Mouse (Mus musculus) heart, adult 2 months (tissue): ENCODE data around the gene Noxo1. TPM values are rescaled to one million over a fixed set of nuclear protein-coding genes. Genes with fewer than 3 reads are reported as not detected.

ENCODE experiments used
- DNase-seq, 2 experiments: peaks; one replicate each; pipeline ENCODE4 v3.0.0; 2021
- H3K27ac ChIP-seq: fragments of 200-600 bp; 2 replicates; pipeline ENCODE4 v1.8.1; 2022
- H3K27me3 ChIP-seq: fragments of 200-500 bp; 2 replicates; pipeline ENCODE4 v1.6.1; 2012; ENCODE audit warnings: mild to moderate bottlenecking, low read length, inconsistent platforms, mixed read lengths; ENCODE audit not compliant: control insufficient read depth, insufficient read depth
- H3K36me3 ChIP-seq: fragments of 200-500 bp; 2 replicates; pipeline ENCODE4 v1.6.1; 2012; ENCODE audit warnings: low read length, inconsistent platforms; ENCODE audit not compliant: control insufficient read depth, insufficient read depth
- H3K4me1 ChIP-seq: fragments of 200-500 bp; 2 replicates; pipeline ENCODE4 v1.6.1; 2011; ENCODE audit warnings: low read length; ENCODE audit not compliant: control insufficient read depth, insufficient read depth
- H3K4me3 ChIP-seq: fragments of 200-600 bp; 2 replicates; pipeline ENCODE4 v1.8.1; 2022
- H3K79me2 ChIP-seq: fragments of 200-500 bp; replicated peaks from 2 replicates; pipeline ENCODE4 v1.6.1; 2012; ENCODE audit warnings: mild to moderate bottlenecking, inconsistent platforms, low read length, moderate library complexity, mixed read lengths; ENCODE audit not compliant: control insufficient read depth, insufficient read depth
- H3K9ac ChIP-seq: fragments of 200-500 bp; 2 replicates; pipeline ENCODE4 v1.6.1; 2012; ENCODE audit warnings: low read depth, mild to moderate bottlenecking, control low read depth, inconsistent platforms, low read length, mixed read lengths
- CTCF ChIP-seq: fragments of 200-600 bp; IDR thresholded peaks from 2 replicates; pipeline ENCODE4 v1.8.1; 2022; ENCODE audit warnings: antibody characterized with exemption, mild to moderate bottlenecking, moderate library complexity
- EP300 ChIP-seq: fragments of 200-500 bp; IDR thresholded peaks from 2 replicates; pipeline ENCODE4 v1.6.1; 2011; ENCODE audit warnings: low read depth, low read length, control low read depth; ENCODE audit not compliant: insufficient read depth
- POLR2A ChIP-seq: fragments of 200-500 bp; IDR thresholded peaks from 2 replicates; pipeline ENCODE4 v1.6.1; 2011; ENCODE audit warnings: mild to moderate bottlenecking, low read depth, low read length, control low read depth; ENCODE audit not compliant: insufficient read depth
- WGBS: fragments of 180-500 bp; shearing (Covaris S2); methylation state at CpG from one replicate; pipeline ENCODE4 v1.1.7; 2018; 5-methylcytosine and 5-hydroxymethylcytosine counted together
- intact Hi-C: fragments of 180-260 bp; cut with DNase I; formaldehyde crosslinking; loops from one replicate; pipeline ENCODE4 v1.15.1; 2025
- polyA plus RNA-seq: library from polyadenylated mRNA; depleted of rRNA; stranded (reverse); fragments of >200 nt; gene quantifications from 2 replicates; pipeline ENCODE4 v1.2.3, GENCODE M21; 2012; rRNA removed
- total RNA-seq, 2 experiments: library from RNA; stranded (reverse); gene quantifications; 2 replicates each; pipeline ENCODE4 v1.2.3; 2021

Gene Noxo1
- total and polyA plus RNA-seq, 3 experiments = 0.65 to 4.5 (median 1.0) TPM

DNA sequence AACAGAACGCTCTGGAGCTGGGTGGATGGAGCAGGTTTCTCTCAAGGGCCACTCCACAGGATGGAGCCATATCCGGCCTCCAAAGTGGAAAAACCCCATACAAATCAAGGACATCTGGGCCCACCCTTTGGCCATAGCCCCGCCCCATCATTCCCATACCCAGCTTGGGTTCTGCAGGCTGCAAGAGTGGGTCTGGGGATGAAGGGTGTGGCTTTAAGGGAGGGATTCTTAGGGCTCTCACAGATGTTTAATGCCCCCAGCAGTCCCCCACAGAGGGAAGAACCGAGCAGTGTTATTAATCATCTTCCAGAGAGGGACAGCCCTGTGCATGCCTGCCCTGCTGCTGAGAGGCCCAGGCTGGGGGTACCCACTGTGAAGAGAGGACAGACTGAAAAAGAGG lies 51.0 kb downstream of the Noxo1 start:
- Histone ChIP-seq H3K4me1 (no peaks in the 10 kb centered on the region), H3K27me3 (peaks cover 5% of the 10 kb centered on the region), H3K27ac (no peak overlapping the region), H3K4me3 (no peak overlapping the region), H3K79me2 (no peaks in the 10 kb centered on the region), H3K36me3 (no peaks in the 10 kb centered on the region), H3K9ac (no peak overlapping the region)
- 36% methylated on average over 4 of the region's 4 CpGs for WGBS
- intact Hi-C loops = loop anchor here (10.0 kb wide), 1 partner anchor 268 kb away; the partner anchor contains the start of genes Cramp1l and Ift140
- DNase-seq = no peak
- TF ChIP-seq CTCF = no peak
- TF ChIP-seq EP300 = no peak
- TF ChIP-seq POLR2A = no peak

Other genes starting within 250 kb of the Noxo1 start
Only the 30 nearest of the 32 such genes appear.
- gene Pgp, start 225.8 kb upstream of the Noxo1 start, total RNA-seq = 10 to 100 TPM; 35.7 to 44.5 TPM
- gene Pgp, start 225.8 kb upstream of the Noxo1 start, polyA plus RNA-seq = 39.1 and 46.4 TPM in 2 replicates
- not detected for gene Bricd5, start 222.3 kb upstream of the Noxo1 start, total RNA-seq
- gene Bricd5, start 222.3 kb upstream of the Noxo1 start, polyA plus RNA-seq = not detected in 2 replicates
- gene Mlst8, start 217.2 kb upstream of the Noxo1 start, total RNA-seq = 10 to 100 TPM in 1 of 2 experiments, 1 to 10 TPM in 1; 8.5 to 10.7 TPM
- 28.1 and 42.0 TPM in 2 replicates for gene Mlst8, start 217.2 kb upstream of the Noxo1 start, polyA plus RNA-seq
- gene Caskin1, start 207.6 kb upstream of the Noxo1 start, total RNA-seq = under 1 TPM; 0.16 to 0.55 TPM
- 0.23 and 0.45 TPM in 2 replicates for gene Caskin1, start 207.6 kb upstream of the Noxo1 start, polyA plus RNA-seq
- 10 to 100 TPM; 41.9 to 46.5 TPM for gene Traf7, start 168.3 kb upstream of the Noxo1 start, total RNA-seq
- gene Traf7, start 168.3 kb upstream of the Noxo1 start, polyA plus RNA-seq = 93.4 and 109 TPM in 2 replicates
- under 1 TPM in 1 of 2 experiments, not detected in 1; 0.39 TPM for gene Rab26, start 162.0 kb upstream of the Noxo1 start, total RNA-seq
- gene Rab26, start 162.0 kb upstream of the Noxo1 start, polyA plus RNA-seq = 0.10 and 0.12 TPM in 2 replicates
- gene Pkd1, start 146.4 kb upstream of the Noxo1 start, total RNA-seq = 10 to 100 TPM; 35.6 to 36.2 TPM
- gene Pkd1, start 146.4 kb upstream of the Noxo1 start, polyA plus RNA-seq = 48.5 and 59.9 TPM in 2 replicates
- 100 to 1,000 TPM; 104 to 110 TPM for gene Tsc2, start 63.6 kb upstream of the Noxo1 start, total RNA-seq
- 178 and 194 TPM in 2 replicates for gene Tsc2, start 63.6 kb upstream of the Noxo1 start, polyA plus RNA-seq
- 1 to 10 TPM; 2.9 to 3.4 TPM for gene Nthl1, start 63.6 kb upstream of the Noxo1 start, total RNA-seq
- 4.4 and 7.0 TPM in 2 replicates for gene Nthl1, start 63.6 kb upstream of the Noxo1 start, polyA plus RNA-seq
- 100 to 1,000 TPM in 1 of 2 experiments, 10 to 100 TPM in 1; 100.0 to 110 TPM for gene Slc9a3r2, start 45.9 kb upstream of the Noxo1 start, total RNA-seq
- gene Slc9a3r2, start 45.9 kb upstream of the Noxo1 start, polyA plus RNA-seq = 125 and 147 TPM in 2 replicates
- not detected for gene Npw, start 37.8 kb upstream of the Noxo1 start, total RNA-seq
- not detected in 2 replicates for gene Npw, start 37.8 kb upstream of the Noxo1 start, polyA plus RNA-seq
- 10 to 100 TPM; 17.4 to 17.5 TPM for gene Zfp598, start 26.5 kb upstream of the Noxo1 start, total RNA-seq
- gene Zfp598, start 26.5 kb upstream of the Noxo1 start, polyA plus RNA-seq = 28.1 and 29.9 TPM in 2 replicates
- under 1 TPM; 0.16 to 0.30 TPM for gene Syngr3, start 6.3 kb upstream of the Noxo1 start, total RNA-seq
- gene Syngr3, start 6.3 kb upstream of the Noxo1 start, polyA plus RNA-seq = 0.43 and 1.00 TPM in 2 replicates
- 10 to 100 TPM; 20.3 to 21.5 TPM for gene Gfer, start 78 bp upstream of the Noxo1 start, total RNA-seq
- gene Gfer, start 78 bp upstream of the Noxo1 start, polyA plus RNA-seq = 14.0 and 14.6 TPM in 2 replicates
- gene Tbl3, start 11.4 kb downstream of the Noxo1 start, total RNA-seq = 10 to 100 TPM; 17.4 to 19.4 TPM
- gene Tbl3, start 11.4 kb downstream of the Noxo1 start, polyA plus RNA-seq = 34.2 and 39.2 TPM in 2 replicates
- gene Rnf151, start 21.8 kb downstream of the Noxo1 start, total RNA-seq = not detected
- gene Rnf151, start 21.8 kb downstream of the Noxo1 start, polyA plus RNA-seq = 0.15 and 0.68 TPM in 2 replicates
- gene Rps2, start 21.9 kb downstream of the Noxo1 start, total RNA-seq = 100 to 1,000 TPM; 675 to 722 TPM
- gene Rps2, start 21.9 kb downstream of the Noxo1 start, polyA plus RNA-seq = 2,277 and 2,346 TPM in 2 replicates
- 100 to 1,000 TPM; 916 to 992 TPM for gene Ndufb10, start 28.2 kb downstream of the Noxo1 start, total RNA-seq
- 1,269 and 1,412 TPM in 2 replicates for gene Ndufb10, start 28.2 kb downstream of the Noxo1 start, polyA plus RNA-seq
- gene Rpl3l, start 31.6 kb downstream of the Noxo1 start, total RNA-seq = 100 to 1,000 TPM; 386 to 472 TPM
- gene Rpl3l, start 31.6 kb downstream of the Noxo1 start, polyA plus RNA-seq = 213 and 215 TPM in 2 replicates
- gene Msrb1, start 40.4 kb downstream of the Noxo1 start, total RNA-seq = 100 to 1,000 TPM; 154 to 178 TPM
- gene Msrb1, start 40.4 kb downstream of the Noxo1 start, polyA plus RNA-seq = 155 and 164 TPM in 2 replicates
- not detected for gene Hs3st6, start 56.8 kb downstream of the Noxo1 start, total RNA-seq
- gene Hs3st6, start 56.8 kb downstream of the Noxo1 start, polyA plus RNA-seq = 0.10 TPM in 1 of 2 replicates, not detected in the other
- under 1 TPM; 0.14 to 0.18 TPM for gene Meiob, start 108.1 kb downstream of the Noxo1 start, total RNA-seq
- gene Meiob, start 108.1 kb downstream of the Noxo1 start, polyA plus RNA-seq = not detected in 2 replicates
- 10 to 100 TPM; 85.8 to 89.5 TPM for gene Hagh, start 143.9 kb downstream of the Noxo1 start, total RNA-seq
- gene Hagh, start 143.9 kb downstream of the Noxo1 start, polyA plus RNA-seq = 126 and 133 TPM in 2 replicates
- 10 to 100 TPM; 80.3 to 81.5 TPM for gene Fahd1, start 154.1 kb downstream of the Noxo1 start, total RNA-seq
- gene Fahd1, start 154.1 kb downstream of the Noxo1 start, polyA plus RNA-seq = 42.7 and 50.8 TPM in 2 replicates
- 10 to 100 TPM; 11.7 to 12.7 TPM for gene Igfals, start 169.8 kb downstream of the Noxo1 start, total RNA-seq
- 6.4 and 9.2 TPM in 2 replicates for gene Igfals, start 169.8 kb downstream of the Noxo1 start, polyA plus RNA-seq
- gene Nubp2, start 190.1 kb downstream of the Noxo1 start, total RNA-seq = 10 to 100 TPM; 18.2 to 22.7 TPM
- 17.8 and 17.9 TPM in 2 replicates for gene Nubp2, start 190.1 kb downstream of the Noxo1 start, polyA plus RNA-seq
- gene Spsb3, start 190.4 kb downstream of the Noxo1 start, total RNA-seq = 10 to 100 TPM; 30.4 to 33.8 TPM
- gene Spsb3, start 190.4 kb downstream of the Noxo1 start, polyA plus RNA-seq = 47.0 and 66.2 TPM in 2 replicates
- gene Eme2, start 198.9 kb downstream of the Noxo1 start, total RNA-seq = 10 to 100 TPM; 16.9 to 18.3 TPM
- gene Eme2, start 198.9 kb downstream of the Noxo1 start, polyA plus RNA-seq = 19.3 and 20.3 TPM in 2 replicates
- gene Mrps34, start 198.9 kb downstream of the Noxo1 start, total RNA-seq = 100 to 1,000 TPM in 1 of 2 experiments, 10 to 100 TPM in 1; 95.6 to 102 TPM
- gene Mrps34, start 198.9 kb downstream of the Noxo1 start, polyA plus RNA-seq = 102 and 133 TPM in 2 replicates
- 10 to 100 TPM; 30.7 to 37.7 TPM for gene Nme3, start 200.3 kb downstream of the Noxo1 start, total RNA-seq
- gene Nme3, start 200.3 kb downstream of the Noxo1 start, polyA plus RNA-seq = 46.4 and 55.2 TPM in 2 replicates